Mouse (Mus musculus): ENCODE measurements around the gene Grb2. TPM values are rescaled to one million over a fixed set of nuclear protein-coding genes. Genes with fewer than 3 reads are reported as not detected.

The Grb2 gene
- total RNA-seq, 2 experiments from 2014 or later, result 113 to 120 TPM

DNA sequence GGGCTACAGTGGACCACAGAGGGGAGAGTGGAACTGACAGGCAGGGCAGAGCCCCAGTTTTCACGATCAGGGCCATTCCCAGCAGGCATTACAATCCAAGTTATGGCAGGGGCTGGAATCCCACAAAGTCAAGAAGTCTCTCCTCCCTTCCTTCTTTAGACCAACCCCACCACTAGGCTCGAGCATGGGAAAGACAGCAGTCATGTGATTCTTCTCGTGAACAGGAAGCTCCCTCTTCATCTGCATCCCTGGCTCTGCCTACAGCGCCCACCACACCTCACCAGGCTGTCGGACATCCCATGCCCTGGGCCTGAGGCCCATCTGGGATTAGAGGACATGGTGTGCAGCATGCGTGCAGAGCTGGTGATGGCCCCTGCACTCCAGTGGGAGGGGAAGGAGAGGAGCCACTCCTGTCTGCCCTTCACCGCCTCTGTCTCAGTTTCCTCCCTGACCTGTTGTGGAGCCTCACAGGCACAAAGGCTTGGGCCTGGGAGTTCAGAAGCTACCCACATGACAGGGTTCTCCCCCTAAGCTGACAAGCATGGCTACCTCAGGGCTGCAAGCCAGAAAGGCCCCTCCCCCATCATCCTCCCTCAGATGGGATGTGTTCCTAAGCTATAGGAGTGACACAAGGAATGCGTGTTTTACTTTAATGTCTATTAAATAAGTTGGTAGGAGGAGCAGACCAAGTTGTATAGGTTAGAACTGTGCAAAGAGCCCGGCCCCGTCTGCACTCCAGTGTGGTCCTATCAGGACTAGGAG is 93.9 kb downstream of the Grb2 start:
- no peak for DNase-seq
- intact Hi-C loops (cut with DNase I), result no loop called here

- peak in 1 of 2 experiments; percentile 38 for DNase-seq
- intact Hi-C loops (cut with DNase I), result no loop called here
These were observed 95.1 kb downstream of the Grb2 start for GRCm38 (mm10) chr11:115613138-115613945.

DNA sequence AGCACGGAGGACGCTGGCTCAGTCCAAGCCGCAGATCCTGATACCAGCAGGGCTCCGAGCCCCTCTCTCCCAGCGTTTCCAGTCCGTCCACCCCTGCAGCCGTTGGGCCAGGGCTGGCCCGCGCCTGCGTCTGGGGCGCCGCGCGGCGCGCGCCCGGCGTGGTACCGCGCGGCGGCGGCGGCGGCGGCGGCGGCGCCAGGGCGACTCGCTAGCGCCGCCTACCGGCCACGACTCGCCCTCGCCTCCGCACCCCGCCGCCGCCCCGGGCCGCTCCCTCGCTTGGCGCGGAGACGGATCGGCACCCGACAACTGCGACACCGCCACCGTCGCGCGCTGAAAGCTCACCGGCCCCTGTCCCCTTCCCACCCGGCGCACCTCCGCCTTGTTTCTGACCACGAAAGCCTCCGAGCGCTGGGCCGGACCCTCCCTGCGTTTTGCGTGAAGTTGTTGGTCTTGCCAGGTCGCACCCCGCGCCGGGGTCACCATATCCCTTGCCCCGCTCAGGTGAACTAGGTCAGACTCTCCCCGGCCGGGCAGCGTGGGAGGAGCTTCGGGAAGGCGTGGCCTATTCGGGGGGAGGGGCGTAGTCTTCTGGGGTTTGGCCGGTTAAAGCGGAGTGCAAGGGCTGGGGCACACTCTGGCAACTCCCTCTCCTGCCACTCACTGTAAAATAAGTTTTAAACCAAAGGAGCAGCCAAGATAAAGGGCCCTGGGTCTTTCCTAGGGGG is 95.8 kb downstream of the Grb2 start, which contains the start of gene Mif4gd:
Mif4gd (minus strand) TSS at position 560 of the 728 bp plus-strand sequence.
- peak; percentile 91 to 95 for DNase-seq
- intact Hi-C loops (cut with DNase I), result no loop called here

GRCm38 (mm10) chr11:115612059-115612409 is 96.4 kb downstream of the Grb2 start:
- peak; percentile 83 to 90 for DNase-seq
- intact Hi-C loops (cut with DNase I), result no loop called here

DNA sequence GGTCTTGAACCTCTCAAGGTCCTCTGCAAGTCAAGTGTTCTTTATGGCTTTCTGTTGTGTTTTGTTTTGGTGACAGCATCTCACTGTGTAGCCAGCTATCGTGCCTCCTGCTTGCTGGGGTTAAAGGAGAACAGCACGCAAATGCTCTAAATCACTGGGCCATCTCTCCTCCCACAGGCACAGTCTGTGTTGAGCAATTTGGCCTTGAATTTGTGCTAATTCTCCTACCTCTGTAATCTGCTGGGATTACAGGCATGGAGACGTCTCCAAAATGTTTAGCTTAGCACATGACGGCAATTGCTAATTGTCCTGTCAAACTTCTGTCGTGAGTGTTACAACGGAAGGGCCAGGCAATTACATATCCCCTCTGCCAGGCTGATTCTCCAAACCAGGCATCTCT is 97.2 kb downstream of the Grb2 start:
- DNase-seq, result no peak
- intact Hi-C loops (cut with DNase I), result no loop called here

DNA sequence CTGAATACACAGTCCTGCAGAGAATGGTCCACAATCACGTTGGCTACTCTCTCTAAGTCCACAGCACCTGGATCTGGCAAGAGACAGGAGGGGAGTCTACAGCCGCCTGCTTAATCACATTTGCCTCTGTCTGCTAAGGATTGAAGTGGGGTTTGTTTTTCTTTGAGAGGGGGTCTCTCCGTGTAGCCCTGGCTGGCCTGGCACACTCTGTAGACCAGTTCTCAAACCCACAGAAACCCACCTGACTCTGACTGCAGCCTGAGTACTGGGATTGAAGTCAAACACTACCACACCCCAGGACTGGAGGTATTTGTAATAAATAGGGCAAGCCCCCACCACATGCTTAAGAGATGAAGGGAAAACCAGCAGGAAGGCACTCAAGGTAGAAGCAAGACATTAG is 98.8 kb downstream of the Grb2 start:
- DNase-seq, result no peak
- intact Hi-C loops (cut with DNase I), result no loop called here

GRCm38 (mm10) chr11:115608421-115609399 is 99.7 kb downstream of the Grb2 start:
- DNase-seq, result no peak
- intact Hi-C loops (cut with DNase I), result no loop called here

- intact Hi-C loops (cut with DNase I), result no loop called here
- no peak for DNase-seq
These were observed 101.7 kb downstream of the Grb2 start for GRCm38 (mm10) chr11:115606733-115607132.

DNA sequence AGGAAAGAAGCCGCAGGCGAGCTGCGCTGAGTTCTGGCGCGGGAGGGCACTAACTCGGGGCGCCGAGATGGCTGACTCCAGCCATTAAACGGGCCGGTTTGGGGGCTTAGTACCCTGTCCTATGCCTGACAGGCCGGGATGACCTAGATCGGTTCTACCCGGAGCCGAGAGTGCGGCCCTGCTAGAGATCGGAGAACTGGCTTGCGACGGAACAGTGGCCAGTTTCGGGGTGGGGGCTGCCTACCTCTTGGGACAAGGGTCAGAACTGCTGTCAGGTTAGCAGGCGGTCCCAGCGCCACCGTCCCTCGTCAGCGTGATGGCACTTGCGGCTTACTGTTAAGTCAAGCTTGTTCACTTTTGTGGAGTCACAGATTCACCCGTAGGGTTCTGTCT is 104.1 kb downstream of the Grb2 start:
- no peak for DNase-seq
- intact Hi-C loops (cut with DNase I), result loop anchor here (5.0 kb wide), 1 partner anchor 122 kb away; no protein-coding TSS in a partner anchor

- peak; percentile 97 for DNase-seq
- intact Hi-C loops (cut with DNase I), result loop anchor here (5.0 kb wide), 1 partner anchor 121 kb away; no protein-coding TSS in a partner anchor
These were observed 104.7 kb downstream of the Grb2 start, which contains the start of the genes Mrps7 and Gga3 for GRCm38 (mm10) chr11:115603476-115604303. Mrps7 (plus strand) TSS chr11:115603925. Gga3 (minus strand) TSS chr11:115604051.

DNA sequence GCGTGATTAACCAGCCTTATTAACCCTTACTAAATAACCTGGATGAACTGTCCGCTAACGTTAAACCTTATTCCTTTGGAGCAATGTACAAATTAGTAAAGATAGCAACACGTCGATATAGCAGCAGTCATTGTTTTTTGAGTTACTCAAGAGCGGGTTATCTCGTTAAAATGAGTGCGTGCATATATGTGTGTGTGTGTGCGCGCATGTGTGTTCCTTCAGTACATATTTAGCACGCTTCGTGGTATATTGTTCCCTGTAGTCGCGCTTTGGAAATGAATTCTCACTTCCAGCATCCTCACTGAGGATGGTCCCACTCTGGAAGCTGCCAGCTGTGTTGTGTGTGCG is 105.3 kb downstream of the Grb2 start:
- intact Hi-C loops (cut with DNase I), result loop anchor here (5.0 kb wide), 1 partner anchor 121 kb away; no protein-coding TSS in a partner anchor
- no peak for DNase-seq

DNA sequence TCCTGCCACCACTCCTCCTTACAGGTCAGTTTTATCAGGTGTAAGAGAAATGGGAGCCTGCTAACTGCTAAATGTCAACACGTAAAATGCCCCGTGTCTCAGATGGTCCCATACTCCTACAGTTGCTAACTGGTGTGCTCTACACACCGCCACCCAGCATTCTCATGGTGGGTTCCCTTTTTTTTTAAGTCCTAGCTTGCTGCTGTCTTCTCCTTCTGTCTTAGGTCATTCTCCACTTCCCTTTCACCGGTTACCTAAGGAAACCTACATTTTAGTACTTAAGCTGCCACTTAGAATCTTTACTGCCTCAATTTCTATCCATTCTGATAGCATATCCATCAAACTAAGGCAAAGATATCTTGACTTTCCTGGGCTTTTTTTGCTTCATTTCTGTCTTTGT is 107.2 kb downstream of the Grb2 start:
- intact Hi-C loops (cut with DNase I), result loop anchor here (5.0 kb wide), 1 partner anchor 119 kb away; no protein-coding TSS in a partner anchor
- no peak for DNase-seq

DNA sequence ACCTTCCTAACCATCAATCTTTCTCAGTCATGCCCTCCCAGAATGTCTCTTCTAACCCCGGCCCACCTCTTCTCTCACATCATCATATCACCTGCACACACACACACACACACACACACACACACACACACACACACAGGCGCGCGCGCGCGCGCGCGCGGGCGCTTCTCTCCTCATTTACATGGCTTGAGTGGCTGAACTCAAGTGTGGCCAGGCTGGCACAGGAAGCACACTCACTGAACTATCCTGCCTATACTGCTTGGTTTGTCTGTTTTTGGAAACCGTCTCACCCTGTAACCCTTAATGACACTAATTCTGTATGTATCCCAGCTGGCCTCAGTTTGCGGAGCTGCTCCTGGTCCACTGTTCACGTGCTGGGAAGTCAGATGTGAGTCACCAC is 107.7 kb downstream of the Grb2 start:
- intact Hi-C loops (cut with DNase I), result loop anchor here (5.0 kb wide), 1 partner anchor 118 kb away; no protein-coding TSS in a partner anchor
- no peak for DNase-seq

DNA sequence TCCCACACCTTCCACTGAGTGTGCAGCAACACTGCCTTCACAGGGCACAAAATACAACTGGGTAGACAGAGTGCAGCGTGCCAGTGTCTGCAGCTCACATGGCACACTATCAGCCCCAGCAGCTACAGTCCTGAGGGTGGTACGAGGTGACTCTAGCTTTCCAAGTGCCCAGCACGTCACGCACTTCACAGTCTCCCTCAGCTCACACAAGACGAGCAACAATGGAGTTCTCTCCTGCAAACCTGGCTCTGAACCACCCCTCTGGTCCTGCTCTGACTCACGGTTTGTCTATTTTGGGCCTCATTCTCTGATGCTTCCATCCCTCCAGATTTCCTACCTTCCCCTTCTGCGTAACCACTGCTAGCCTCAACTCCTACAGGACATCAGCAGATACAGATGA is 108.7 kb downstream of the Grb2 start:
- no peak for DNase-seq
- intact Hi-C loops (cut with DNase I), result loop anchor here (5.0 kb wide), 1 partner anchor 117 kb away; no protein-coding TSS in a partner anchor

GRCm38 (mm10) chr11:115598309-115598708 is 110.1 kb downstream of the Grb2 start:
- no peak for DNase-seq

DNA sequence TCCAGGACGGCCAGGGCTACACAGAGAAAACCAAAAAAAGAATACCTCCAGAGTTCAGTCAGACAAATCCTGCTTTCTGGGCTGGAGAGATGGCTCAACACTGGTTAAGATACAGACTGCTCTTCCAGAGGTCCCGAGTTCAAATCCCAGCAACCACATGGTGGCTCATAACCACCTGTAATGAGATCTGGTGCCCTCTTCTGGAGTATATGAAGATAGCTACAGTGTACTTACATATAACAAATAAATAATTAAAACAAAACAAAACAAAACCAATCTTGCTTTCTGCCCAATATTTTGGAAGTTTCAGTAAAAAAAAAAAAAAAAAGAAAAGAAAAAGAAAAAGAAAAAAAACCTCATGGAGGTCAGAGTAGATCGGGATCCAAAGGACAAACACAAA is 113.2 kb downstream of the Grb2 start:
- no peak for DNase-seq
- intact Hi-C loops (cut with DNase I), result no loop called here

More at GRCm38 (mm10) chr11:115598309-115598708, 110.1 kb downstream of the Grb2 start:
- intact Hi-C loops (cut with DNase I), result no loop called here

All from heart, postnatal 14 days (tissue).